8 mouse cellular contexts compared by ENCODE assay signal in genomic region chr17:23746311-23746710, GRCm38 (mm10). TPM values are rescaled to one million over a fixed set of nuclear protein-coding genes. Genes with fewer than 3 reads are reported as not detected.
DNase-seq lines count a peak whose midpoint lies in the region; ATAC-seq lines count a peak whose summit lies in the region.

No protein-coding gene starts in this region.

- H3K4me2 ChIP-seq in limb, embryonic 12.5 days: peak overlapping the region; percentile 68

- peaks cover 37% of the 10 kb centered on the region for H3K4me1 ChIP-seq in limb, embryonic 12.5 days (replicated peaks)

- H3K9me3 ChIP-seq in limb, embryonic 12.5 days: no peaks in the 10 kb centered on the region

- H3K27me3 ChIP-seq in limb, embryonic 12.5 days: peaks cover 75% of the 10 kb centered on the region
- H3K27me3 ChIP-seq in splenic B cell, adult 2 months (ENCODE audit: control insufficient read depth, insufficient read depth, low read length, poor library complexity, severe bottlenecking): no peaks in the 10 kb centered on the region

- no peak overlapping the region for H3K9ac ChIP-seq in limb, embryonic 12.5 days (replicated peaks)

- H3K27ac ChIP-seq in limb, embryonic 12.5 days: no peak overlapping the region

- H3K36me3 ChIP-seq in limb, embryonic 12.5 days: peaks cover 8% of the 10 kb centered on the region
- no peaks in the 10 kb centered on the region for H3K36me3 ChIP-seq in splenic B cell, adult 2 months (ENCODE audit: control insufficient read depth, insufficient read depth, low read length, poor library complexity, severe bottlenecking)

- 2% methylated on average over 12 of the region's 12 CpGs for WGBS in limb, embryonic 12.5 days

- H3K4me3 ChIP-seq in limb, embryonic 12.5 days (replicated peaks): peak overlapping the region; percentile 35

- peak; percentile 42 for DNase-seq in cerebellum, adult 11-12 months
- DNase-seq in cerebellum, postnatal 36 days: no peak
- peak; percentile 37 for DNase-seq in thymus, postnatal 14 days
- DNase-seq in thymus, postnatal 10 days (ENCODE audit: low spot score in 2 of 2): no peak
- peak; percentile 33 for DNase-seq in splenic B cell, adult 2 months (ENCODE audit: low read depth, low spot score)
- DNase-seq in urinary bladder, postnatal 25 days (ENCODE audit: low spot score): no peak
- DNase-seq in natural killer cell, adult 2 months (ENCODE audit: low spot score in 2 of 2): no peak

- ATAC-seq in limb, embryonic 12.5 days (ENCODE audit: insufficient number of reproducible peaks, insufficient read depth, low FRiP score, low TSS enrichment, low read depth): no peak

RNA-seq across cellular contexts. Expression of gene Kremen2, which starts 0.7 kb away (rescaled TPM):
- 30.0 and 34.8 TPM in 2 replicates for polyA plus RNA-seq in limb, embryonic 12.5 days (2016; fragmentation: Nextera tagmentation; extraction: Ambion mirVana)

RNA-seq across cellular contexts. Expression of gene Paqr4, which starts 5.6 kb away (rescaled TPM):
- polyA plus RNA-seq in limb, embryonic 12.5 days (2016; fragmentation: Nextera tagmentation; extraction: Ambion mirVana): 11.6 and 13.6 TPM in 2 replicates

RNA-seq across cellular contexts. Expression of gene Pkmyt1, which starts 20.2 kb away (rescaled TPM):
- 49.1 and 53.1 TPM in 2 replicates for polyA plus RNA-seq in limb, embryonic 12.5 days (2016; fragmentation: Nextera tagmentation; extraction: Ambion mirVana)

RNA-seq across cellular contexts. Expression of gene 1520401A03Rik, which starts 23.7 kb away (rescaled TPM):
- 1.8 and 2.5 TPM in 2 replicates for polyA plus RNA-seq in limb, embryonic 12.5 days (2016; fragmentation: Nextera tagmentation; extraction: Ambion mirVana)

RNA-seq across cellular contexts. Expression of gene Flywch1, which starts 25.1 kb away (rescaled TPM):
- 136 and 140 TPM in 2 replicates for polyA plus RNA-seq in limb, embryonic 12.5 days (2016; fragmentation: Nextera tagmentation; extraction: Ambion mirVana)

Comparison
In these comparisons a context has a peak if more than half of its experiments do, and no peak if none do; other contexts are left out.
1. DNase-seq: peak in cerebellum, adult 11-12 months (single experiment), thymus, postnatal 14 days (single experiment) and splenic B cell, adult 2 months (single experiment); none in cerebellum, postnatal 36 days (0 of 2), thymus, postnatal 10 days (0 of 2), urinary bladder, postnatal 25 days (single experiment) and natural killer cell, adult 2 months (0 of 2).